Mouse (Mus musculus) ovary, postnatal 36 days (tissue): ENCODE results near the gene Dnaja1.

Source experiments
- DNase-seq: peaks from one replicate; pipeline ENCODE4 v3.0.0; 2022; ENCODE audit warnings: low spot score, mixed read lengths

Dnaja1 gene

GRCm38 (mm10) chr4:40757157-40757779 lies 35.3 kb downstream of the Dnaja1 start:
- no peak for DNase-seq

GRCm38 (mm10) chr4:40757780-40758420 lies 36.0 kb downstream of the Dnaja1 start, which contains the start of gene Smu1:
Gene Smu1, minus strand, starts transcription at chr4:40757923.
- peak; percentile 95 for DNase-seq

GRCm38 (mm10) chr4:40759876-40760275 lies 37.9 kb downstream of the Dnaja1 start:
- no peak for DNase-seq

GRCm38 (mm10) chr4:40774279-40775259 lies 52.6 kb downstream of the Dnaja1 start:
- peak; percentile 74 for DNase-seq

- no peak for DNase-seq
Measured at GRCm38 (mm10) chr4:40776416-40776815, 54.5 kb downstream of the Dnaja1 start.

GRCm38 (mm10) chr4:40777116-40777515 lies 55.2 kb downstream of the Dnaja1 start:
- DNase-seq = no peak

GRCm38 (mm10) chr4:40778656-40779055 lies 56.7 kb downstream of the Dnaja1 start:
- no peak for DNase-seq

GRCm38 (mm10) chr4:40781143-40781542 lies 59.2 kb downstream of the Dnaja1 start:
- no peak for DNase-seq

GRCm38 (mm10) chr4:40781797-40782495 lies 60.0 kb downstream of the Dnaja1 start:
- DNase-seq = no peak

GRCm38 (mm10) chr4:40783049-40783448 lies 61.1 kb downstream of the Dnaja1 start:
- no peak for DNase-seq

- DNase-seq = no peak
Measured at GRCm38 (mm10) chr4:40784556-40785169, 62.7 kb downstream of the Dnaja1 start.

- no peak for DNase-seq
Measured at GRCm38 (mm10) chr4:40785620-40786166, 63.7 kb downstream of the Dnaja1 start.

GRCm38 (mm10) chr4:40786578-40786977 lies 64.6 kb downstream of the Dnaja1 start:
- DNase-seq = no peak
